Mouse (Mus musculus) kidney, adult 2 months (tissue): ENCODE results near the gene Elovl5.

Experiments used
- CTCF ChIP-seq: fragments of 200-500 bp; conservative IDR thresholded peaks from 2 replicates; pipeline ENCODE4 v1.5.1; 2011; ENCODE audit warnings: low read depth, mild to moderate bottlenecking, control low read depth, low read length, moderate library complexity, mixed read lengths; ENCODE audit not compliant: insufficient read depth, insufficient read length
- POLR2A ChIP-seq: fragments of 200-500 bp; IDR thresholded peaks from one replicate; pipeline ENCODE4 v1.6.1; 2011; ENCODE audit warnings: low read depth, low read length, control low read depth

DNA sequence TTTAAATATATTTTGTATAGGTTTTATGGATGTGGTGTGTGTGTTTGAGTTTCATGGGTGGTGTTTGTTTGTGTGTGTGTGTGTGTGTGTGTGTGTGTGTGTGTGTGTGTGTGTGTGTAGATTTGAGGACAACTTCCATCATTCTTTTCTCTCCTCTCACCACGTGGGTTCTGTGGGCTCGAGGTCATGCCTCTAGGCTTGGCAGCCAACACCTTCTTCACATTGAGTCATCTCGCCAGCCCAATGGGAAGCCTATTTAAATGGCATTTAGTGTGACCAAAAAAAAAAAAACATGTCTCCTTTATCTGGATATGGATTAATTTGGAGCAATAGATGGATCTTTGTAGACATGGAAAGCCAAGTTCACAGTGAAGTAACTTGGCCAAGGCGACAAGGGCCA, 94.9 kb downstream of the Elovl5 start:
- TF ChIP-seq CTCF (no peak), POLR2A (no peak)
